Mouse (Mus musculus): ENCODE data around the gene Usp3.

GRCm38 (mm10) chr9:66604349-66605206 lies 11.6 kb upstream of the Usp3 start:
- TF ChIP-seq CTCF (IDR thresholded peaks at IDR 0.05; ENCODE audit: control insufficient read depth, insufficient read depth, insufficient replicate concordance, low read depth, low read length) (no peak), POLR2A (IDR thresholded peaks at IDR 0.05; ENCODE audit: control insufficient read depth, low read depth, low read length) (no peak)
